ENCODE assay signal across 8 mouse cellular contexts in genomic region chr5:34186961-34187391, GRCm38 (mm10). TPM values are rescaled to one million over a fixed set of nuclear protein-coding genes. Genes with fewer than 3 reads are reported as not detected.
A peak's percentile ranks its signal among the peaks of the same experiment; 100 is the strongest.
DNase-seq lines count a peak whose midpoint lies in the region; ATAC-seq lines count a peak whose summit lies in the region.

No protein-coding gene starts in this region.

- H3K36me3 ChIP-seq in embryonic facial prominence, embryonic 15.5 days, result peaks cover 16% of the 10 kb centered on the region
- H3K36me3 ChIP-seq in heart, embryonic 16.5 days (ENCODE audit: control insufficient read depth, insufficient read depth), result no peaks in the 10 kb centered on the region

- H3K9ac ChIP-seq in embryonic facial prominence, embryonic 15.5 days, result peak overlapping the region; percentile 80
- peak overlapping the region; percentile 84 for H3K9ac ChIP-seq in heart, embryonic 16.5 days (ENCODE audit: low read length)

- H3K4me1 ChIP-seq in embryonic facial prominence, embryonic 15.5 days, result peaks cover 60% of the 10 kb centered on the region
- peaks cover 61% of the 10 kb centered on the region for H3K4me1 ChIP-seq in heart, embryonic 16.5 days (ENCODE audit: control insufficient read depth, insufficient read depth, low read length)

- 0 out of 2 replicates have a peak, but pooled peaks have one; percentile 8 for ATAC-seq in embryonic facial prominence, embryonic 15.5 days (ENCODE audit: insufficient number of reproducible peaks, low FRiP score, low TSS enrichment, low read depth)
- ATAC-seq in heart, embryonic 16.5 days (replicated peaks; ENCODE audit: extremely low read depth, insufficient read depth, low FRiP score), result peak; percentile 10; the same call in 1 of the 2 replicates

- under 1% methylated on average over 37 of the region's 46 CpGs for WGBS in embryonic facial prominence, embryonic 15.5 days
- under 1% methylated on average over 46 of the region's 46 CpGs for WGBS in heart, embryonic 16.5 days

- H3K4me3 ChIP-seq in embryonic facial prominence, embryonic 15.5 days (replicated peaks), result peak overlapping the region; percentile 97
- H3K4me3 ChIP-seq in heart, embryonic 16.5 days (ENCODE audit: low read length), result peak overlapping the region; percentile 74

- no peaks in the 10 kb centered on the region for H3K27me3 ChIP-seq in embryonic facial prominence, embryonic 15.5 days
- H3K27me3 ChIP-seq in heart, embryonic 16.5 days (ENCODE audit: control insufficient read depth, insufficient read depth, low read length), result no peaks in the 10 kb centered on the region

- H3K27ac ChIP-seq in embryonic facial prominence, embryonic 15.5 days (replicated peaks), result peak overlapping the region; percentile 94
- peak overlapping the region; percentile 91 for H3K27ac ChIP-seq in heart, embryonic 16.5 days (ENCODE audit: low read length)

- H3K9me3 ChIP-seq in embryonic facial prominence, embryonic 15.5 days (replicated peaks), result no peaks in the 10 kb centered on the region
- no peaks in the 10 kb centered on the region for H3K9me3 ChIP-seq in heart, embryonic 16.5 days (replicated peaks; ENCODE audit: control insufficient read depth, low read length)

- peak overlapping the region; percentile 77 for H3K4me2 ChIP-seq in embryonic facial prominence, embryonic 15.5 days (replicated peaks)
- peak overlapping the region; percentile 83 for H3K4me2 ChIP-seq in heart, embryonic 16.5 days (ENCODE audit: low read depth, low read length)

- peak; percentile 39 to 49 for DNase-seq in B cell, adult 2 months
- DNase-seq in ZHBTc4 (ENCODE audit: low read depth, low spot score), result peak; percentile 49
- DNase-seq in kidney, postnatal 25 days, result peak; percentile 70 to 90
- peak; percentile 72 to 85 for DNase-seq in lung, postnatal 4 days
- DNase-seq in spleen, adult 18-20 months, result peak; percentile 39 to 57
- no peak for DNase-seq in frontal cortex, adult 2 months (ENCODE audit: extremely low spot score in 1 of 2, low spot score in 1 of 2)

RNA-seq across cellular contexts. Expression of gene Mxd4, which starts 0.5 kb away (rescaled TPM):
- polyA plus RNA-seq in embryonic facial prominence, embryonic 15.5 days (2015; fragmentation: Nextera tagmentation; extraction: Ambion mirVana), result 43.1 and 50.0 TPM in 2 replicates
- 26.6 and 32.2 TPM in 2 replicates for polyA plus RNA-seq in heart, embryonic 16.5 days (2015; fragmentation: Nextera tagmentation; extraction: Ambion mirVana)
- 101 and 105 TPM in 2 replicates for polyA plus RNA-seq in frontal cortex, adult 2 months (2012; rRNA removed)

RNA-seq across cellular contexts. Expression of gene Haus3, which starts 17.6 kb away (rescaled TPM):
- 26.2 and 29.3 TPM in 2 replicates for polyA plus RNA-seq in embryonic facial prominence, embryonic 15.5 days (2015; fragmentation: Nextera tagmentation; extraction: Ambion mirVana)
- 22.3 and 28.4 TPM in 2 replicates for polyA plus RNA-seq in heart, embryonic 16.5 days (2015; fragmentation: Nextera tagmentation; extraction: Ambion mirVana)
- 6.5 and 6.7 TPM in 2 replicates for polyA plus RNA-seq in frontal cortex, adult 2 months (2012; rRNA removed)

RNA-seq across cellular contexts. Expression of gene Poln, which starts 17.7 kb away (rescaled TPM):
- polyA plus RNA-seq in embryonic facial prominence, embryonic 15.5 days (2015; fragmentation: Nextera tagmentation; extraction: Ambion mirVana), result 2.7 and 3.4 TPM in 2 replicates
- polyA plus RNA-seq in heart, embryonic 16.5 days (2015; fragmentation: Nextera tagmentation; extraction: Ambion mirVana), result 0.22 and 0.55 TPM in 2 replicates
- polyA plus RNA-seq in frontal cortex, adult 2 months (2012; rRNA removed), result 1.2 TPM in 2 replicates

Comparison
In these comparisons a context has a peak if more than half of its experiments do, and no peak if none do; other contexts are left out.
1. DNase-seq: peak in B cell, adult 2 months (2 of 2), ZHBTc4 (single experiment), kidney, postnatal 25 days (2 of 2), lung, postnatal 4 days (2 of 2) and spleen, adult 18-20 months (2 of 2); none in frontal cortex, adult 2 months (0 of 2).